Mouse (Mus musculus) common myeloid progenitor, adult 5-6 weeks (primary cell): Measurements from ENCODE around the gene Gpr156. TPM values are rescaled to one million over a fixed set of nuclear protein-coding genes. Genes with fewer than 3 reads are reported as not detected.
"Not testable (repeated sequence)": the region's sequence is repeated elsewhere in the genome, so short reads cannot be mapped to it uniquely, and the experiment has no call there.

ENCODE experiments used
- ATAC-seq: replicated peaks from 2 replicates; pipeline ENCODE4 v1.8.0; 2016; ENCODE audit warnings: low read depth, mild to moderate bottlenecking, moderate TSS enrichment, inconsistent platforms; ENCODE audit not compliant: poor library complexity, severe bottlenecking
- total RNA-seq: library from RNA; stranded (forward); fragments of 200-1000, 187-1606 nt; gene quantifications from 2 replicates; pipeline ENCODE4 v1.2.3, GENCODE M21; 2017

Gene Gpr156
- total RNA-seq, 1 experiment from 2014 or later = not detected

GRCm38 (mm10) chr16:37990553-37991344 is 74.5 kb downstream of the Gpr156 start:
- no peak for ATAC-seq

- ATAC-seq = no peak
Measured at GRCm38 (mm10) chr16:37992806-37993205, 76.5 kb downstream of the Gpr156 start.

- ATAC-seq = peak; percentile 97
Measured at GRCm38 (mm10) chr16:37994647-37995046, 78.4 kb downstream of the Gpr156 start.

- no peak for ATAC-seq
Measured at GRCm38 (mm10) chr16:37997771-37998170, 81.5 kb downstream of the Gpr156 start.

DNA sequence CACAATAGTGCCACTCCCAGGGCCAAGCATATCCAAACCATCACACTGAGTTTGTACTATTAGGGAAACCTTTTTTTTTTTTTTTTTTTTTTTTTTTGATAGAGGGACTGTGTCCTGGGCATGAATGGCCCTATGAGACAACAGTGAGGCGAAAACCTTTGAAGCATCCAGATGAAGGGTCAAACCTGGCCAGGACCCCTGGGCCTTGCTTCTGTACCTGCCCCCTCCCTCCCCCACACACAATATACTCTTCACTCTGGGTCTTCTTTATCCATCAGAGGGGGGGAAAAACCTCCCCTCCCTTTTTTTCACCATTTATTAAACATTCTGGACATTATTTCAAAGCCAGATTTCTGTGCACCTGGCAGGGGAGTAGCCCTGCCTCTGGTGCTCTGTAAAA is 83.5 kb downstream of the Gpr156 start:
- ATAC-seq = no peak

DNA sequence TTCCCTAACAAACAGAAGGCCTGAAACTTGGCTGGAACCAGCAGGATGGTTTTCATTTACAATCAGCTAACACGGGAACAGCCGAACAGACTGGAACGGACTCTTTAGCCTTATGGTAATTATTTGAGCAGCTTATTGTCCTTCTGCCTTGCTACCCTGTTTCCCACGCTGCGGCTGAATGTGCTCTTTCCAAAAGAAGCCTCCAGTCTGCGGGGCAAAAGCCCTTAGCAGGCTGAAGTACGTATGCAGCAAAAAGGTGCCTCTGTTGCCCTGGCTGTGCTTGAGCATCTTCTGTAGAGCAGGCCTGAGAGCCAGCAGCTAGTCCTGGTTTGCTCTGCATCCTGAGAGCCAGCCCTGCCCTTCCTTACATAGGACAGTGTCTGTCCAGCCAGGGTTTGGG is 83.9 kb downstream of the Gpr156 start:
- ATAC-seq = no peak

GRCm38 (mm10) chr16:38001766-38002165 is 85.5 kb downstream of the Gpr156 start:
- ATAC-seq = no peak

DNA sequence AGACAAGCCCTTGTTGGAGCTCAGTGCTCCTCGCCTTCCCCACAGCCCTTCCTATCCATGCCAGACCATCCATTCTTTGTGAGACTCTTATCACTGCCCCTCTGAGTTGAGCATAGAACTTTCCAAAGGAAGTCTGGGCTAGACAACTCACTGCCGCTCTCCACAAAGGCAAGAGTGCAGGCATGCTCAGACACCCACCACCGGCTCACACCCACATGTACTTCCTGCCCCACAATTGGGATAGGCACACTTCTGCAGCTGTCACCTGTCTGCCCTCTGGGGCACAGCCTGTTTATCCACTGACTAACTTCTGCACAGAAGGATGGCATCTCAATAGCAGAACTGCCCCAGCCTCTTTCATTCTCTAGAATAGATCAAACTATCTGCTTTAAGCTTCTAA is 86.2 kb downstream of the Gpr156 start:
- ATAC-seq = 0 out of 2 replicates have a peak, but pooled peaks have one; percentile 29

DNA sequence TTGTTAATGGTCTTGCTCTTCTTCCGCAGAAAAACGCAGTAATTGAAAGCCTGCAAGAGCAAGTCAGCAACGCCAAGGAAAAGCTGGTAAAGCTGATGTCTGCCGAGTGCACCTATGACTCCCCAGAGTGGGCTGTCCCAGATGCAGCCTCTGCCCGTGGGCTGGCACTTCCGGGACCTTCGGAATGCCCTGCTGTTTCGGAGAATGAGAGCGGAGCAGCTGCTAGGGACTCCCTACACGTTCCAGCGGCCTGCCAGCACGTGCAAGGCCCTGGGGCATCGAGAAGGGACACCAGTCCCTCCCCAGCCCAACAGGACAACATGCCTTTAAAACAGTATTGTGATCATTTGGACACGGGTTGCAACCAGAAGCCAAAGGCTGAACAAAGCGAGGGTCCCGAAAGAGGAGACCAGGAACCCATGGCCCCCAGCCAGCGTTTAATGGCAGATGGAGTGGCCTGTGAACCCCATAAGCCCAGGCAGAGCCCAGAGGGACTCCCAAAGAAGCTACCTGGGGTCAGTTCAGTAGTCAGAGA is 88.3 kb downstream of the Gpr156 start:
- no peak for ATAC-seq

GRCm38 (mm10) chr16:38005471-38005870 is 89.2 kb downstream of the Gpr156 start:
- ATAC-seq = no peak

- no peak for ATAC-seq
Measured at GRCm38 (mm10) chr16:38008371-38008770, 92.1 kb downstream of the Gpr156 start.

GRCm38 (mm10) chr16:38009041-38009825 is 92.9 kb downstream of the Gpr156 start:
- ATAC-seq = no peak

DNA sequence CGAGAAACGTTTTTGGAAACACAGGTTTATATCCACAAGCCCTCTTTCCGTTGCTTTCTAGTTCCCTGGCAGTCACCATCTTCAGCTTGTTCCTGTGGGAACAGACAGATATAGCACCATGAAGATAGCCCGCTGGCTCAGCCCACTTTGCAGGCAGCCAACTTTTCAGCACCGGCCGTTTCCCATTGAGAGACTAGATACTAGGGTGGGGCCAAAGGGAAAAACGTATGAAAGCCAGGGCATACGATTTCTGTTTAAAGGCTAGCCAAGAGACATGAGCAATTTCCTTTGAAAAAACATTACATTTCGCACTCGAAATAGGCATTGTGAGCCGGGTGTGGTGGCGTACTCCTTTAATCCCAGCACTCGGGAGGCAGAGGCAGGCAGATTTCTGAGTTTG is 95.2 kb downstream of the Gpr156 start:
- ATAC-seq = no peak

DNA sequence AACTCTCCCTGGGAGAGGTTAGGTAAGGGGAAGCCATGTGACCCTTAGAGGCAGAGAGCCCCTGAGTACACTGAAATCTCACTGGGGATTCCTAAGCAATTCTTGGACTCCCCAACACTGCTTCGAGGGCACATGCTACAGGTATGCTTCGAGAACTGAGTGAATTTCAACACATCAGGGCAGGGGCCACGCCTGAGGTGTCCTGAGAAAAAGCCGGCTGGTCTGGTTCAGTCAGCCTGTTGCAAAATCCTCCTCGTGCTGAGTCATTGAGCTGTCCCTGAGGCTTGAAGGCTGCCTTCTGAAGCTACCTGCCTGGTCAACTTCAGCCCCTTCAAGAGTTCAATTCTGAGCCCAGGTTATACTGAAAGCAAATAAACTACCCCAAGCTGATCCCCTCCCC is 96.1 kb downstream of the Gpr156 start:
- ATAC-seq = no peak

DNA sequence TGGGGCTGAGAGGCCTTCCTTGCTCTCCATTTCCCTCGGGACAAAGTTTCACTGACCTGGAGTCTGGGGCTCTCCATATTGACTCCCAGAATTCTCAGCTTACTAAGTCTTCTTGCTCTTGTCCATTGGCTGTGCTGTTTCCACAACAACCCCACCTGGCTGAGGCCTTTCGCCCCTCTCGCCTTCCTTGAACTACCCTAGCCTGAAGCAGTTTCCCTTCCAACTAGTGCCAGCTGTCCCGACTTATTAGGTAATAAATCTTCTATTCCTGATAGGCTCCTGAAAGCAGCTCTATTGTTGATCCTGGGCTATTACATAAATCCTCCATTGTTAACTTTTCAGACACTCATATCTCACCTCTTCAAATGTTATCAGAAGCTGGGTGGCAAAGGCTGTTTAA is 96.6 kb downstream of the Gpr156 start:
- ATAC-seq = no peak

DNA sequence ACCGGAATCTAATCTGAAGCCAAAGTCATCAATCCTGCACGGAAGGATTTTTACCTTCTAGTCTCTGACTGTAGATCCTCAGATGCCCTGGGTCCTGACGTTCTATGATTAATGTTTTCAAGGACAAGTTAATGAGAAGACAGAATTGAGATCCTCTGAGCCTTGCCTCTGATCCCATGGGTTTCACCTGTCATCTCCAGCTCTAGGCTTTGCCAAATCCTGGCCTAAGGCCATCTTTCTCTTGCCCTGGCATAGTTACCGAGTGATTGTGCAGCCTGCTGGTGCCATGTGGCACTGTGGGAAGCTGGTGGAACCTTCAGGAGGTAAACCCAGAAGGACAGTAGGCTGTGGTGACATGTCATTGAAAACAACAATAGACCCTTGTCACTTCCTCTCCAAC is 98.7 kb downstream of the Gpr156 start:
- ATAC-seq = no peak

GRCm38 (mm10) chr16:38016928-38017524 is 100.7 kb downstream of the Gpr156 start:
- ATAC-seq = no peak

- ATAC-seq = no peak
Measured at GRCm38 (mm10) chr16:38017958-38018376, 101.7 kb downstream of the Gpr156 start.

DNA sequence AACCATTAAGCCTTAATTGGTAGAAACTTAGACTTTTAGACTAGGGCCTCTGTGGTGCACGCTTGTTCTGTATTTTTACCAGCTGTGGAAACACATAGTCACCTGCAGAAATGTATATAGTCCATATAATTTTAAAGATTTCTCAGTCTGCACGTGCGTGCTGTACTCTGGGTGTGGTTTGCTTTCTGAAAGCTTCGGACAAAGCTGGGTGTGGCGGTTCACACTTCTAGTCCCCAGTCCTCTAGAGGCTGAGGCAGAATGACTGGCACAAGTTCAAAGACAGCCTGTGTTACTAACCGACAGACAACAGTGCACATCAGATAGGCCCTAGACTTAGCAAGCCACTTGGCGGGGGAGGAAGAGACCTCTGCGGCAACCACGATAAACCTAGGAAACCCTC is 116.3 kb downstream of the Gpr156 start:
- ATAC-seq = no peak; the same call in 1 of the 2 replicates

DNA sequence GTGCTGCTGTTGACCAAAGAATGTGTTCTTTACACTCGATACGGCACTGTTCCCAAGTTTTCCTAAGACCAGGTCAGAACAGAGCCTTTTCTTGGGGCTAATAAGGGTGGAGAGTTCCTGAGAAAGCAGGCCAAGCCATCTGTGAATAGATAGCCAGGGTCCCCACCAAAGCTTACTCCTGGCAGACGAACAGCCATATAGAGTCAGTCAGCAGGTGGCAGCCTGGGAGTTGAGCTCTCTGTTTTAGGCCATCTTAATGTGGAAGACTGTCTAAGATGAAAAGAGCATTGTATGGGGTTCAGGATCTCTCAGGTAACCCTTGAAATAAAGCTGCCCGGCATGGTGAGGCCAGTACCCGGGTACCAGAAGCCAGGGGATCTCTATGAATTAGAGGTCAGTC is 116.8 kb downstream of the Gpr156 start:
- ATAC-seq = 0 out of 2 replicates have a peak, but pooled peaks have one; percentile 47

DNA sequence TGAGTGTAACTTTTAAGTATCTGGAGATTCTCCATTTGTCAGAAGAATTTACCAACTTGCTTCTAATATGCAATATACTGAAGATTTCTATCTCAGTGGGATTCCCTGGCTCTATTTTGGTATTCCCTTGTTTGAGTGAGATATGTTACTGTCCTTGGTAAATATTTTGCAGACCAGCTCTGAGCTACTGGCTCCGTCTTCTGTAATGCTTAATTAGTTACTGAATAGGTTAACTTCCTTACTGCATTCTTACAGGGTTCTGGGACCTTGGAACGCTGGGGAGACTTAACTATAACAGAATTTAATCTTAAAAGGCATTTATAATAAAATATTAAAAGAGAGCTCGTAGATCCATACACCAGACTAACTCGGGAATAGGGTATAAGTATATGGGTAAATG is 121.8 kb downstream of the Gpr156 start:
- ATAC-seq = not testable (repeated sequence)
